Mouse (Mus musculus) thymus, adult 2 months (tissue): ENCODE results near the gene Dock8.

Experiments
- CTCF ChIP-seq: fragments of 200-500 bp; IDR thresholded peaks from 2 replicates; pipeline ENCODE4 v1.5.1; 2012; ENCODE audit warnings: mild to moderate bottlenecking, control low read depth, low read length, moderate library complexity, borderline replicate concordance; ENCODE audit not compliant: control insufficient read depth, poor library complexity, insufficient read depth; ENCODE audit errors: extremely low read depth
- POLR2A ChIP-seq: fragments of 200-500 bp; IDR thresholded peaks from 2 replicates; pipeline ENCODE4 v1.6.1; 2012; ENCODE audit warnings: mild to moderate bottlenecking, low read length, control low read depth, moderate library complexity; ENCODE audit not compliant: control insufficient read depth, poor library complexity, insufficient read depth; ENCODE audit errors: extremely low read depth

GRCm38 (mm10) chr19:25221964-25222640 lies 222.8 kb downstream of the Dock8 start:
- no peak for TF ChIP-seq CTCF
- TF ChIP-seq POLR2A, result no peak
